Mouse (Mus musculus) ES-E14 (cell line): ENCODE measurements at regions not wholly inside any gene's neighbourhood (a gene's known extent, or its start where the extent isn't known, plus 50 kb on each side); places are given as distances from the start of the nearest gene placed in this dataset.

Experiments
- DNase-seq: peaks from one replicate; pipeline ENCODE4 v3.0.0-alpha.2; 2013; ENCODE audit warnings: low read depth, low spot score
- H3K27ac ChIP-seq: 2 replicates; pipeline ENCODE4 v1.5.1; 2012; ENCODE audit warnings: low read depth, mild to moderate bottlenecking, low read length, moderate library complexity, mixed read lengths; ENCODE audit not compliant: poor library complexity, insufficient read depth, severe bottlenecking
- H3K36me3 ChIP-seq: 2 replicates; pipeline ENCODE4 v1.6.1; 2012; ENCODE audit warnings: mild to moderate bottlenecking, low read length, moderate library complexity, mixed read lengths; ENCODE audit not compliant: control insufficient read depth, poor library complexity, insufficient read depth, severe bottlenecking
- H3K4me1 ChIP-seq, 2 experiments: fragments of 150-350 bp in 1 of 2; sonication (generic) in 1 of 2; 2 replicates each; pipeline ENCODE4 v1.6.1; 2012; ENCODE audit warnings: low read length in 2 of 2, mild to moderate bottlenecking in 1 of 2, mixed read lengths in 1 of 2; ENCODE audit not compliant: control insufficient read depth in 2 of 2, insufficient read depth in 2 of 2, poor library complexity in 1 of 2
- H3K4me3 ChIP-seq, 2 experiments: fragments of 150-350 bp in 1 of 2; sonication (generic) in 1 of 2; 2 replicates each; pipeline ENCODE4 v1.5.1; 2012; ENCODE audit warnings: low read length in 2 of 2, low read depth in 1 of 2, mild to moderate bottlenecking in 1 of 2, mixed read lengths in 1 of 2; ENCODE audit not compliant: insufficient read depth in 1 of 2, poor library complexity in 1 of 2, severe bottlenecking in 1 of 2
- H3K9ac ChIP-seq: 2 replicates; pipeline ENCODE4 v1.6.1; 2012; ENCODE audit warnings: low read depth, mild to moderate bottlenecking, low read length, mixed read lengths; ENCODE audit not compliant: poor library complexity, insufficient read depth, severe bottlenecking
- H3K9me3 ChIP-seq: fragments of 150-350 bp; sonication (generic); 2 replicates; pipeline ENCODE4 v1.6.1; 2012; ENCODE audit warnings: low read depth, mild to moderate bottlenecking, low read length; ENCODE audit not compliant: control insufficient read depth, insufficient read depth
- CHD2 ChIP-seq: IDR thresholded peaks from 2 replicates; pipeline ENCODE4 v1.6.1; 2014; ENCODE audit warnings: mild to moderate bottlenecking, low read depth, low read length, inconsistent platforms
- HCFC1 ChIP-seq: IDR thresholded peaks from 2 replicates; pipeline ENCODE4 v1.6.1; 2012; ENCODE audit warnings: low read length, inconsistent platforms, borderline replicate concordance; ENCODE audit not compliant: insufficient read depth
- MAFK ChIP-seq: IDR thresholded peaks from 2 replicates; pipeline ENCODE4 v1.6.1; 2014; ENCODE audit warnings: mild to moderate bottlenecking, low read depth, low read length, inconsistent platforms; ENCODE audit not compliant: insufficient read depth
- ZC3H11A ChIP-seq: IDR thresholded peaks from 2 replicates; pipeline ENCODE4 v1.6.1; 2012; ENCODE audit warnings: low read depth, mild to moderate bottlenecking, inconsistent platforms, low read length, borderline replicate concordance
- ZNF384 ChIP-seq: IDR thresholded peaks from 2 replicates; pipeline ENCODE4 v1.6.1; 2012; ENCODE audit warnings: low read depth, low read length, inconsistent platforms
- in situ Hi-C, 2 experiments: fragments of 600-800 bp; cut with MboI; formaldehyde crosslinking; loops; one replicate each; pipeline ENCODE4 v1.15.1; 2025; ENCODE audit warnings: low sequenced_read_pairs in 2 of 2, inconsistent platforms in 1 of 2; ENCODE audit not compliant: unreplicated experiment in 2 of 2

- no peak for TF ChIP-seq HCFC1
- no peak for TF ChIP-seq MAFK
- TF ChIP-seq CHD2, result no peak
- TF ChIP-seq ZC3H11A, result no peak
- no peak for TF ChIP-seq ZNF384
- no peak overlapping the region for H3K9ac ChIP-seq
- H3K9me3 ChIP-seq, result no peaks in the 10 kb centered on the region
- H3K4me1 ChIP-seq, result no peaks in the 10 kb centered on the region
- no peak for DNase-seq
- in situ Hi-C loops, result no loop called here
- no peaks in the 10 kb centered on the region for H3K36me3 ChIP-seq
- no peak overlapping the region for H3K4me3 ChIP-seq
- H3K27ac ChIP-seq, result no peak overlapping the region
These were observed 365.7 kb upstream of the Cypt12 start for GRCm38 (mm10) chr3:17582487-17582886.

GRCm38 (mm10) chr3:17589956-17590546 lies 358.2 kb upstream of the Cypt12 start:
- H3K4me1 ChIP-seq, result no peaks in the 10 kb centered on the region
- in situ Hi-C loops, result no loop called here
- H3K27ac ChIP-seq, result no peak overlapping the region
- no peaks in the 10 kb centered on the region for H3K36me3 ChIP-seq
- no peak overlapping the region for H3K9ac ChIP-seq
- TF ChIP-seq ZNF384 (no peak), HCFC1 (no peak), MAFK (no peak), CHD2 (no peak), ZC3H11A (no peak)
- no peak for DNase-seq
- H3K4me3 ChIP-seq, result no peak overlapping the region
- H3K9me3 ChIP-seq, result no peaks in the 10 kb centered on the region

- Histone ChIP-seq H3K9ac (no peak overlapping the region), H3K4me3 (no peak overlapping the region), H3K4me1 (no peaks in the 10 kb centered on the region), H3K36me3 (no peaks in the 10 kb centered on the region), H3K27ac (no peak overlapping the region), H3K9me3 (no peaks in the 10 kb centered on the region)
- no peak for DNase-seq
- TF ChIP-seq CHD2, result no peak
- no peak for TF ChIP-seq ZC3H11A
- TF ChIP-seq ZNF384, result no peak
- no peak for TF ChIP-seq MAFK
- TF ChIP-seq HCFC1, result no peak
- in situ Hi-C loops, result no loop called here
These were observed 355.7 kb upstream of the Cypt12 start for GRCm38 (mm10) chr3:17592463-17592862.

GRCm38 (mm10) chr3:17596365-17596764 lies 351.8 kb upstream of the Cypt12 start:
- no peak overlapping the region for H3K27ac ChIP-seq
- no peaks in the 10 kb centered on the region for H3K36me3 ChIP-seq
- in situ Hi-C loops, result no loop called here
- no peak overlapping the region for H3K9ac ChIP-seq
- H3K4me3 ChIP-seq, result no peak overlapping the region
- no peaks in the 10 kb centered on the region for H3K4me1 ChIP-seq
- TF ChIP-seq ZNF384 (no peak), ZC3H11A (no peak), HCFC1 (no peak)
- no peak for DNase-seq
- H3K9me3 ChIP-seq, result no peaks in the 10 kb centered on the region

- Histone ChIP-seq H3K4me3 (no peak overlapping the region), H3K4me1 (no peaks in the 10 kb centered on the region), H3K9me3 (no peaks in the 10 kb centered on the region), H3K9ac (no peak overlapping the region), H3K27ac (no peak overlapping the region), H3K36me3 (no peaks in the 10 kb centered on the region)
- peak; percentile 52 for DNase-seq
- TF ChIP-seq HCFC1 (no peak), ZC3H11A (peak; percentile 33; the same call in 1 of the 2 replicates), CHD2 (no peak)
- in situ Hi-C loops, result no loop called here
These were observed 334.7 kb upstream of the Cypt12 start for GRCm38 (mm10) chr3:17613486-17613885.
